Mouse (Mus musculus) CH12.LX (cell line): Measurements from ENCODE around the gene Alyref. TPM values are rescaled to one million over a fixed set of nuclear protein-coding genes. Genes with fewer than 3 reads are reported as not detected.
A peak's percentile ranks its signal among the peaks of the same experiment; 100 is the strongest.

Experiments used
- DNase-seq: peaks from one replicate; pipeline ENCODE4 v3.0.0-alpha.2; 2013; ENCODE audit errors: extremely low read depth
- H3K27ac ChIP-seq: 2 replicates; pipeline ENCODE4 v1.5.1; 2012; ENCODE audit warnings: low read depth, mild to moderate bottlenecking, control low read depth, moderate library complexity; ENCODE audit not compliant: insufficient read depth
- H3K27me3 ChIP-seq: replicated peaks from 2 replicates; pipeline ENCODE3; 2012; ENCODE audit warnings: inconsistent platforms
- H3K36me3 ChIP-seq, 2 experiments: replicated peaks in 1 of 2; 2 replicates each; pipeline versions ENCODE3 to v1.6.1; 2012; ENCODE audit warnings: inconsistent platforms in 1 of 2, low read length in 1 of 2, mild to moderate bottlenecking in 1 of 2, mixed read lengths in 1 of 2, moderate library complexity in 1 of 2; ENCODE audit not compliant: control insufficient read depth in 1 of 2, insufficient read depth in 1 of 2
- H3K4me1 ChIP-seq, 2 experiments: 2 replicates each; pipeline ENCODE4 v1.6.1; 2012; ENCODE audit warnings: inconsistent platforms in 1 of 2, moderate library complexity in 1 of 2; ENCODE audit not compliant: insufficient read depth in 2 of 2, control insufficient read depth in 1 of 2
- H3K4me2 ChIP-seq: 2 replicates; pipeline ENCODE4 v1.6.1; 2012; ENCODE audit warnings: low read depth, mild to moderate bottlenecking, control low read depth; ENCODE audit not compliant: poor library complexity, insufficient read depth, severe bottlenecking
- H3K4me3 ChIP-seq, 3 experiments: fragments of 150-350 bp in 1 of 3; sonication (generic) in 1 of 3; replicated peaks in 1 of 3; 2 replicates each; pipeline versions ENCODE3 to v1.5.1; 2011 to 2012; ENCODE audit warnings: low read depth in 2 of 3, low read length in 2 of 3, mild to moderate bottlenecking in 2 of 3, moderate library complexity in 2 of 3, control low read depth in 1 of 3, improper control_type of control experiment in 1 of 3, inconsistent platforms in 1 of 3, mixed read lengths in 1 of 3; ENCODE audit not compliant: poor library complexity in 1 of 3
- H3K79me2 ChIP-seq: replicated peaks from 2 replicates; pipeline ENCODE4 v1.6.1; 2012; ENCODE audit warnings: mild to moderate bottlenecking, moderate library complexity; ENCODE audit not compliant: control insufficient read depth, poor library complexity, insufficient read depth, severe bottlenecking; ENCODE audit errors: extremely low read depth
- H3K9ac ChIP-seq: 2 replicates; pipeline ENCODE4 v1.6.1; 2012; ENCODE audit warnings: low read depth, mild to moderate bottlenecking, control low read depth, moderate library complexity; ENCODE audit not compliant: insufficient read depth
- H3K9me3 ChIP-seq: replicated peaks from 2 replicates; pipeline ENCODE3; 2012; ENCODE audit warnings: low read length, inconsistent platforms, mixed read lengths
- BHLHE40 ChIP-seq: IDR thresholded peaks from 2 replicates; pipeline ENCODE4 v1.6.1; 2011; ENCODE audit warnings: mild to moderate bottlenecking, low read depth, low read length, improper control_type of control experiment
- CHD1 ChIP-seq: IDR thresholded peaks from 2 replicates; pipeline ENCODE4 v1.6.1; 2012; ENCODE audit warnings: low read depth, low read length, improper control_type of control experiment, inconsistent platforms
- CHD2 ChIP-seq: IDR thresholded peaks from 2 replicates; pipeline ENCODE4 v1.6.1; 2011; ENCODE audit warnings: low read length, improper control_type of control experiment
- CTCF ChIP-seq, 2 experiments: IDR thresholded peaks in 1 of 2; conservative IDR thresholded peaks in 1 of 2; 2 replicates each; pipeline ENCODE4 v1.5.1; 2011 to 2012; ENCODE audit warnings: low read depth in 2 of 2, low read length in 2 of 2, improper control_type of control experiment in 1 of 2, inconsistent platforms in 1 of 2, mild to moderate bottlenecking in 1 of 2, moderate library complexity in 1 of 2
- ELF1 ChIP-seq: IDR thresholded peaks from 2 replicates; pipeline ENCODE4 v1.6.1; 2014; ENCODE audit warnings: low read depth, mild to moderate bottlenecking, inconsistent platforms, low read length, improper control_type of control experiment
- EP300 ChIP-seq: IDR thresholded peaks from 2 replicates; pipeline ENCODE4 v1.6.1; 2011; ENCODE audit warnings: low read length, improper control_type of control experiment
- ETS1 ChIP-seq: conservative IDR thresholded peaks from 2 replicates; pipeline ENCODE4 v1.6.1; 2012; ENCODE audit warnings: low read depth, mild to moderate bottlenecking, inconsistent platforms, low read length, improper control_type of control experiment, moderate library complexity
- HCFC1 ChIP-seq: IDR thresholded peaks from 2 replicates; pipeline ENCODE4 v1.6.1; 2012; ENCODE audit warnings: low read depth, mild to moderate bottlenecking, inconsistent platforms, low read length, improper control_type of control experiment
- JUND ChIP-seq: conservative IDR thresholded peaks from 2 replicates; pipeline ENCODE4 v1.6.1; 2011; ENCODE audit warnings: low read depth, low read length, improper control_type of control experiment
- KAT2A ChIP-seq: IDR thresholded peaks from 2 replicates; pipeline ENCODE4 v1.6.1; 2012; ENCODE audit warnings: low read length, improper control_type of control experiment, inconsistent platforms; ENCODE audit not compliant: insufficient replicate concordance
- MAFK ChIP-seq: IDR thresholded peaks from 2 replicates; pipeline ENCODE4 v1.6.1; 2011; ENCODE audit warnings: low read length, improper control_type of control experiment; ENCODE audit not compliant: insufficient replicate concordance
- MAZ ChIP-seq: IDR thresholded peaks from 2 replicates; pipeline ENCODE4 v1.6.1; 2012; ENCODE audit warnings: low read depth, mild to moderate bottlenecking, inconsistent platforms, low read length, improper control_type of control experiment, moderate library complexity
- MEF2A ChIP-seq: IDR thresholded peaks from 2 replicates; pipeline ENCODE4 v1.6.1; 2014; ENCODE audit warnings: low read depth, mild to moderate bottlenecking, inconsistent platforms, low read length, improper control_type of control experiment, borderline replicate concordance
- MXI1 ChIP-seq: IDR thresholded peaks from 2 replicates; pipeline ENCODE4 v1.6.1; 2011; ENCODE audit warnings: mild to moderate bottlenecking, low read depth, low read length, improper control_type of control experiment
- MYC ChIP-seq: IDR thresholded peaks from 2 replicates; pipeline ENCODE4 v1.6.1; 2011; ENCODE audit warnings: low read depth, mild to moderate bottlenecking, improper control_type of control experiment, low read length
- NELFE ChIP-seq: IDR thresholded peaks from 2 replicates; pipeline ENCODE4 v1.6.1; 2011; ENCODE audit warnings: low read depth, low read length, improper control_type of control experiment
- NRF1 ChIP-seq: IDR thresholded peaks from 2 replicates; pipeline ENCODE4 v1.6.1; 2014; ENCODE audit warnings: low read depth, mild to moderate bottlenecking, inconsistent platforms, low read length, improper control_type of control experiment, moderate library complexity
- PAX5 ChIP-seq: IDR thresholded peaks from 2 replicates; pipeline ENCODE4 v1.6.1; 2012; ENCODE audit warnings: low read length, inconsistent platforms, mixed read lengths
- RAD21 ChIP-seq: IDR thresholded peaks from 2 replicates; pipeline ENCODE4 v1.6.1; 2011; ENCODE audit warnings: low read depth, mild to moderate bottlenecking, low read length, improper control_type of control experiment, moderate library complexity
- RCOR1 ChIP-seq: conservative IDR thresholded peaks from 2 replicates; pipeline ENCODE4 v1.6.1; 2012; ENCODE audit warnings: low read depth, mild to moderate bottlenecking, inconsistent platforms, low read length, improper control_type of control experiment
- SIN3A ChIP-seq: IDR thresholded peaks from 2 replicates; pipeline ENCODE4 v1.6.1; 2012; ENCODE audit warnings: low read length, improper control_type of control experiment, inconsistent platforms
- SMC3 ChIP-seq: IDR thresholded peaks from 2 replicates; pipeline ENCODE4 v1.6.1; 2011; ENCODE audit warnings: low read depth, low read length, improper control_type of control experiment
- TBP ChIP-seq: conservative IDR thresholded peaks from 2 replicates; pipeline ENCODE4 v1.6.1; 2011; ENCODE audit warnings: low read depth, low read length, improper control_type of control experiment
- UBTF ChIP-seq: IDR thresholded peaks from 2 replicates; pipeline ENCODE4 v1.6.1; 2012; ENCODE audit warnings: low read depth, mild to moderate bottlenecking, inconsistent platforms, low read length, improper control_type of control experiment, moderate library complexity
- USF1 ChIP-seq: IDR thresholded peaks from 2 replicates; pipeline ENCODE4 v1.6.1; 2014; ENCODE audit warnings: low read depth, mild to moderate bottlenecking, inconsistent platforms, low read length, improper control_type of control experiment
- ZKSCAN1 ChIP-seq: IDR thresholded peaks from 2 replicates; pipeline ENCODE4 v1.6.1; 2012; ENCODE audit warnings: low read depth, inconsistent platforms, low read length, improper control_type of control experiment, borderline replicate concordance
- ZMIZ1 ChIP-seq: IDR thresholded peaks from 2 replicates; pipeline ENCODE4 v1.6.1; 2012; ENCODE audit warnings: low read depth, mild to moderate bottlenecking, inconsistent platforms, low read length, improper control_type of control experiment
- dilution Hi-C: fragments of 300-500 bp; cut with MboI; formaldehyde crosslinking; loops from 2 replicates; pipeline ENCODE4 v1.14.3; 2020; ENCODE audit warnings: low sequenced_read_pairs; ENCODE audit not compliant: extremely low pct_unique_long_range_greater_than_20kb, extremely low pct_ligation_motif_present
- in situ Hi-C: fragments of 300-500 bp; cut with MboI; formaldehyde crosslinking; loops from 3 replicates; pipeline ENCODE4 v1.14.3; 2019; ENCODE audit warnings: low sequenced_read_pairs, low pct_ligation_motif_present, low pct_unique_long_range_greater_than_20kb, mixed read lengths
- polyA plus RNA-seq: library from polyadenylated mRNA; unstranded; fragments of >175 nt; gene quantifications from 2 replicates; pipeline ENCODE4 v1.2.1, GENCODE M21; 2012; ENCODE audit warnings: low read depth; ENCODE audit not compliant: insufficient read length
- total RNA-seq, 2 experiments: library from RNA; depleted of rRNA; stranded (reverse); fragments of 300-350 nt in 1 of 2; fragments of >200 nt in 1 of 2; gene quantifications; 2 replicates each; pipeline ENCODE4 v1.2.3; 2012 to 2014

The Alyref gene
- total and polyA plus RNA-seq, 3 experiments, result 358 to 582 (median 451) TPM

DNA sequence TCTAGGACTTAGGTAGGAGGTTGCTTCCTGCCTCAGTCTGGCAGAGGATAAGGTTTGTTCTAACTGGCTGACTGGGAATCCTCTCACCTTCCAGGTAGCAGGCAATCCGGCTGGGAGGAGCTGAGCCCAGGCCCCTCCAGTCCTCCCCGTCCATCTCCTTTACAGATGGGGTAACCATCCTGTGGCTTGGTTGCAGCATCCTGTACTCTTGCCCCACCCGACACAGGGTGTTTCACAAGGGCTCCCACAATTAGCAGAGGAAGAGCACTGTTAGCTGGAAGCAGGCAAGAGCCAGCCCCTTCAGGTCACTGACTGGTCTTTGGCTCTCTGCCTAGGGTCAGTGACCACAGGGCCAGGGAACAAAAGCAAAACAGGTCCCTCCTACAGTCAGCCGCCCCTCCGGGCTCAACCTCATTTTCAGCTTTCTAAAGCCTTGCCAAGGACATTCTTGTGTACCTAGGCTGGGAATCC lies 32.3 kb upstream of the Alyref start:
- dilution Hi-C loops, result no loop called here
- Histone ChIP-seq H3K36me3 (peaks cover 22 to 32% of the 10 kb centered on the region in 2 experiments), H3K79me2 (peaks cover 39% of the 10 kb centered on the region), H3K27me3 (no peaks in the 10 kb centered on the region), H3K4me1 (peaks cover 38 to 69% of the 10 kb centered on the region in 2 experiments), H3K9me3 (no peaks in the 10 kb centered on the region), H3K4me3 (peak overlapping the region; percentile 12 to 83 (median 74)), H3K27ac (peak overlapping the region; percentile 74), H3K9ac (peak overlapping the region; percentile 96), H3K4me2 (peak overlapping the region; percentile 87)
- in situ Hi-C loops, result no loop called here
- 0 out of 2 replicates have a peak, but pooled peaks have one; percentile 33 for TF ChIP-seq UBTF
- TF ChIP-seq HCFC1, result no peak
- no peak for TF ChIP-seq MAFK
- TF ChIP-seq SIN3A, result 0 out of 2 replicates have a peak, but pooled peaks have one; percentile 10
- no peak for TF ChIP-seq MYC
- no peak for TF ChIP-seq PAX5
- TF ChIP-seq TBP, result no peak
- TF ChIP-seq MAZ, result no peak
- TF ChIP-seq CHD1, result no peak
- TF ChIP-seq EP300, result no peak
- no peak for DNase-seq

DNA sequence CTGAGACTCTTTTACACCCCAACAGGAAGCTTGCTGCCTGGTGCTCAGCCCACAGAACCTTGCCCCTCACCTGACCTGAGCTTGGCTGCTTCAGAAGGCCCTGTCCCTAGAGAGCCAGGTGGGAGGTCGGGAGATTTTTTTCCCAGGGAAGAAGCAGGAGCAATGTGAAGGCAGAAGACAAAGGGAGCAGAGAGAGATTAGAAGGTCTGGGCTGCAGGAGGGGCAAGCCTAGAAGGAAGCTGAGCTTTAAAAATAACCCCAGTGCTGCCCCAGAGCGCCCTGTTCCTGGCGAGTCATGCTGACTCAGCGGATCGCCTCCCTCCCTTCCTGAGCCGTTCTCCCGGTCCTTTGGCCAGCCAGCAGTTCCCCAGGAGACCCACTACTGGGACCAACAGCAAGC lies 31.7 kb upstream of the Alyref start:
- H3K36me3 ChIP-seq, result peaks cover 22 to 34% of the 10 kb centered on the region in 2 experiments

More for the DNA sequence above, 31.7 kb upstream of the Alyref start:
- Histone ChIP-seq H3K9me3 (no peaks in the 10 kb centered on the region), H3K4me2 (peak overlapping the region; percentile 87), H3K9ac (peak overlapping the region; percentile 96), H3K79me2 (peaks cover 39% of the 10 kb centered on the region), H3K4me3 (peak overlapping the region; percentile 12 to 74 (median 20)), H3K4me1 (peaks cover 42 to 73% of the 10 kb centered on the region in 2 experiments), H3K27ac (peak overlapping the region; percentile 74), H3K27me3 (no peaks in the 10 kb centered on the region)
- in situ Hi-C loops, result loop anchor here (10.0 kb wide), 1 partner anchor 55 kb away; no protein-coding TSS in a partner anchor
- TF ChIP-seq MXI1, result 0 out of 2 replicates have a peak, but pooled peaks have one; percentile 20
- TF ChIP-seq NRF1, result no peak
- no peak for TF ChIP-seq RAD21
- TF ChIP-seq EP300, result no peak
- no peak for TF ChIP-seq RCOR1
- TF ChIP-seq CHD1, result no peak
- TF ChIP-seq CHD2, result no peak
- no peak for TF ChIP-seq ZKSCAN1
- 0 out of 2 replicates have a peak, but pooled peaks have one; percentile 16 for TF ChIP-seq BHLHE40
- peak; percentile 35; the same call in 1 of the 2 replicates for TF ChIP-seq SIN3A
- no peak for TF ChIP-seq ZMIZ1
- no peak for TF ChIP-seq MYC
- TF ChIP-seq ELF1, result 0 out of 2 replicates have a peak, but pooled peaks have one; percentile 14
- TF ChIP-seq MAZ, result no peak
- no peak for TF ChIP-seq USF1
- no peak for TF ChIP-seq SMC3
- no peak for TF ChIP-seq KAT2A
- TF ChIP-seq CTCF (conservative IDR thresholded peaks at IDR 0.05 in 1 of 2, IDR thresholded peaks at IDR 0.05 in 1 of 2; ENCODE audit: low read depth in 2 of 2, low read length in 2 of 2), result no peak
- TF ChIP-seq JUND, result no peak
- TF ChIP-seq NELFE, result no peak
- TF ChIP-seq MAFK, result peak; percentile 98
- no peak for TF ChIP-seq PAX5
- TF ChIP-seq ETS1, result no peak
- no peak for TF ChIP-seq MEF2A
- dilution Hi-C loops, result no loop called here
- no peak for DNase-seq
